Mouse (Mus musculus): ENCODE measurements around the gene Lmna. TPM values are rescaled to one million over a fixed set of nuclear protein-coding genes. Genes with fewer than 3 reads are reported as not detected.
A peak's percentile ranks its signal among the peaks of the same experiment; 100 is the strongest.

Lmna gene
- total RNA-seq, 2 experiments from 2014 or later = 48.2 to 182 TPM

GRCm38 (mm10) chr3:88455588-88456264 lies 54.0 kb downstream of the Lmna start:
- ATAC-seq (replicated peaks; ENCODE audit: low FRiP score, poor library complexity, severe bottlenecking) = no peak

- ATAC-seq (replicated peaks; ENCODE audit: low FRiP score, poor library complexity, severe bottlenecking) = no peak
Observed at GRCm38 (mm10) chr3:88454762-88455587, 54.8 kb downstream of the Lmna start.

GRCm38 (mm10) chr3:88453986-88454385 lies 55.8 kb downstream of the Lmna start:
- ATAC-seq (replicated peaks; ENCODE audit: low FRiP score, poor library complexity, severe bottlenecking) = no peak

- no peak for ATAC-seq (replicated peaks; ENCODE audit: low FRiP score, poor library complexity, severe bottlenecking)
Observed at GRCm38 (mm10) chr3:88453369-88453768, 56.4 kb downstream of the Lmna start.

GRCm38 (mm10) chr3:88452716-88453115 lies 57.0 kb downstream of the Lmna start:
- ATAC-seq (replicated peaks; ENCODE audit: low FRiP score, poor library complexity, severe bottlenecking) = no peak

GRCm38 (mm10) chr3:88452246-88452645 lies 57.5 kb downstream of the Lmna start:
- no peak for ATAC-seq (replicated peaks; ENCODE audit: low FRiP score, poor library complexity, severe bottlenecking)

GRCm38 (mm10) chr3:88450379-88451131 lies 59.2 kb downstream of the Lmna start:
- ATAC-seq (replicated peaks; ENCODE audit: low FRiP score, poor library complexity, severe bottlenecking) = no peak

GRCm38 (mm10) chr3:88449395-88450023 lies 60.2 kb downstream of the Lmna start:
- no peak for ATAC-seq (replicated peaks; ENCODE audit: low FRiP score, poor library complexity, severe bottlenecking)

GRCm38 (mm10) chr3:88448443-88448842 lies 61.3 kb downstream of the Lmna start:
- ATAC-seq (replicated peaks; ENCODE audit: low FRiP score, poor library complexity, severe bottlenecking) = no peak

GRCm38 (mm10) chr3:88447676-88448183 lies 62.0 kb downstream of the Lmna start:
- ATAC-seq (replicated peaks; ENCODE audit: low FRiP score, poor library complexity, severe bottlenecking) = no peak

GRCm38 (mm10) chr3:88446471-88447123 lies 63.2 kb downstream of the Lmna start:
- no peak for ATAC-seq (replicated peaks; ENCODE audit: low FRiP score, poor library complexity, severe bottlenecking)

- no peak for ATAC-seq (replicated peaks; ENCODE audit: low FRiP score, poor library complexity, severe bottlenecking)
Observed at GRCm38 (mm10) chr3:88442888-88443287, 66.9 kb downstream of the Lmna start.

- no peak for ATAC-seq (replicated peaks; ENCODE audit: low FRiP score, poor library complexity, severe bottlenecking)
Observed at GRCm38 (mm10) chr3:88442488-88442887, 67.3 kb downstream of the Lmna start.

- ATAC-seq (replicated peaks; ENCODE audit: low FRiP score, poor library complexity, severe bottlenecking) = no peak
Observed at GRCm38 (mm10) chr3:88440500-88441381, 69.0 kb downstream of the Lmna start.

GRCm38 (mm10) chr3:88439582-88439981 lies 70.2 kb downstream of the Lmna start:
- no peak for ATAC-seq (replicated peaks; ENCODE audit: low FRiP score, poor library complexity, severe bottlenecking)

- no peak for ATAC-seq (replicated peaks; ENCODE audit: low FRiP score, poor library complexity, severe bottlenecking)
Observed at GRCm38 (mm10) chr3:88437454-88437853, 72.3 kb downstream of the Lmna start.

GRCm38 (mm10) chr3:88436395-88437201 lies 73.2 kb downstream of the Lmna start:
- peak; percentile 71 for ATAC-seq (replicated peaks; ENCODE audit: low FRiP score, poor library complexity, severe bottlenecking)

GRCm38 (mm10) chr3:88435515-88435914 lies 74.2 kb downstream of the Lmna start:
- ATAC-seq (replicated peaks; ENCODE audit: low FRiP score, poor library complexity, severe bottlenecking) = no peak
